9 mouse cellular contexts compared by ENCODE assay signal in genomic region chr9:16502673-16503343, GRCm38 (mm10). TPM values are rescaled to one million over a fixed set of nuclear protein-coding genes. Genes with fewer than 3 reads are reported as not detected.
DNase-seq lines count a peak whose midpoint lies in the region; ATAC-seq and TF ChIP-seq lines count a peak whose summit lies in the region.
"Had no signal": no experiment of that assay in that cellular context is flagged by ENCODE, and none has a peak within 500 bp of the region (broad histone marks: within the 10 kb centered on the region; RNA-seq: fewer than 3 reads in every experiment).

No protein-coding gene starts in this region.

- TF ChIP-seq POLR2A in limb, embryonic 14.5 days (IDR thresholded peaks at IDR 0.05; ENCODE audit: borderline replicate concordance, extremely low read depth, insufficient read depth, insufficient read length) = no peak

- H3K9me3 ChIP-seq in heart, embryonic 14.5 days (ENCODE audit: control insufficient read depth, low read length) = no peaks in the 10 kb centered on the region
- H3K9me3 ChIP-seq in limb, embryonic 14.5 days (ENCODE audit: control insufficient read depth, low read length) = no peaks in the 10 kb centered on the region
- H3K9me3 ChIP-seq in stomach, embryonic 14.5 days (ENCODE audit: control insufficient read depth, low read depth, low read length) = no peaks in the 10 kb centered on the region

- DNase-seq in heart, postnatal 14 days = no peak
- peak; percentile 73 for DNase-seq in brain, adult 2 months (ENCODE audit: low read depth, low spot score)
- DNase-seq in limb, embryonic 14.5 days (ENCODE audit: low spot score) = no peak
- DNase-seq in adrenal gland, postnatal 4 days (ENCODE audit: low spot score in 2 of 2) = no peak
- DNase-seq in gastrocnemius, postnatal 36 days = no peak

- H3K36me3 ChIP-seq in heart, embryonic 14.5 days (ENCODE audit: control insufficient read depth, insufficient read depth, low read length) = no peaks in the 10 kb centered on the region
- no peaks in the 10 kb centered on the region for H3K36me3 ChIP-seq in limb, embryonic 14.5 days (ENCODE audit: control insufficient read depth, insufficient read depth, low read length)
- no peaks in the 10 kb centered on the region for H3K36me3 ChIP-seq in stomach, embryonic 14.5 days (ENCODE audit: control insufficient read depth, insufficient read depth, low read length)

- WGBS in heart, embryonic 14.5 days = 11% methylated on average over 13 of the region's 13 CpGs
- WGBS in limb, embryonic 14.5 days = 9% methylated on average over 13 of the region's 13 CpGs
- WGBS in stomach, embryonic 14.5 days = 12% methylated on average over 13 of the region's 13 CpGs

- H3K9ac ChIP-seq in heart, embryonic 14.5 days (ENCODE audit: low read length) = peak overlapping the region; percentile 68; the same call in 1 of the 2 replicates
- H3K9ac ChIP-seq in limb, embryonic 14.5 days (ENCODE audit: low read depth, low read length, severe bottlenecking) = 0 out of 2 replicates have a peak overlapping the region, but pooled peaks have one; percentile 31
- no peak overlapping the region for H3K9ac ChIP-seq in stomach, embryonic 14.5 days (replicated peaks; ENCODE audit: low read depth, low read length)

- peak overlapping the region; percentile 90 for H3K4me2 ChIP-seq in heart, embryonic 14.5 days (ENCODE audit: low read length)
- H3K4me2 ChIP-seq in limb, embryonic 14.5 days (replicated peaks; ENCODE audit: low read depth, low read length, severe bottlenecking) = peak overlapping the region; percentile 85
- H3K4me2 ChIP-seq in stomach, embryonic 14.5 days (replicated peaks; ENCODE audit: low read depth, low read length) = peak overlapping the region; percentile 89

- H3K27me3 ChIP-seq in heart, embryonic 14.5 days (ENCODE audit: control insufficient read depth, insufficient read depth, low read length) = peaks cover 8% of the 10 kb centered on the region
- H3K27me3 ChIP-seq in limb, embryonic 14.5 days (ENCODE audit: control insufficient read depth, insufficient read depth, low read length) = peaks cover 5% of the 10 kb centered on the region; the same call in 1 of the 2 replicates
- H3K27me3 ChIP-seq in stomach, embryonic 14.5 days (ENCODE audit: control insufficient read depth, insufficient read depth, low read length) = no peaks in the 10 kb centered on the region

- peak overlapping the region; percentile 49 to 74 for H3K4me3 ChIP-seq in heart, embryonic 14.5 days (ENCODE audit: control insufficient read depth in 1 of 2, insufficient read depth in 1 of 2, low read depth in 1 of 2, low read length in 2 of 2)
- H3K4me3 ChIP-seq in limb, embryonic 14.5 days (replicated peaks; ENCODE audit: low read length) = peak overlapping the region; percentile 52
- H3K4me3 ChIP-seq in stomach, embryonic 14.5 days (ENCODE audit: low read depth, low read length) = peak overlapping the region; percentile 41

- peaks cover 8 to 9% of the 10 kb centered on the region in 2 experiments; a peak in 3 of 4 replicates for H3K4me1 ChIP-seq in heart, embryonic 14.5 days (ENCODE audit: control insufficient read depth in 2 of 2, insufficient read depth in 2 of 2, low read length in 2 of 2)
- peaks cover 11% of the 10 kb centered on the region for H3K4me1 ChIP-seq in limb, embryonic 14.5 days (ENCODE audit: control insufficient read depth, insufficient read depth, low read length)
- no peaks in the 10 kb centered on the region for H3K4me1 ChIP-seq in stomach, embryonic 14.5 days (ENCODE audit: control insufficient read depth, insufficient read depth, low read length)

- no peak for ATAC-seq in heart, embryonic 14.5 days (ENCODE audit: insufficient number of reproducible peaks, insufficient read depth, low FRiP score, low read depth)
- peak; percentile 6; the same call in 1 of the 2 replicates for ATAC-seq in frontal cortex, adult (ENCODE audit: low TSS enrichment)
- ATAC-seq in limb, embryonic 14.5 days (ENCODE audit: low FRiP score, low read depth) = no peak
- ATAC-seq in stomach, embryonic 14.5 days (ENCODE audit: insufficient number of reproducible peaks, insufficient read depth, low FRiP score, low read depth) = no peak
- ATAC-seq: Patski had no signal

- H3K27ac ChIP-seq in heart, embryonic 14.5 days (replicated peaks in 1 of 2; ENCODE audit: control insufficient read depth in 1 of 2, insufficient read depth in 1 of 2, low read depth in 2 of 2, low read length in 2 of 2) = peak overlapping the region; percentile 33 to 67; a peak in 3 of 4 replicates
- peak overlapping the region; percentile 39; the same call in 1 of the 2 replicates for H3K27ac ChIP-seq in limb, embryonic 14.5 days (replicated peaks; ENCODE audit: low read depth, low read length)
- no peak overlapping the region; the same call in 1 of the 2 replicates for H3K27ac ChIP-seq in stomach, embryonic 14.5 days (ENCODE audit: low read length)

- intact Hi-C loops in heart, postnatal 14 days (cut with DNase I) = loop anchor here (5.0 kb wide), 2 partner anchors 61 to 586 kb away; no protein-coding TSS in a partner anchor
- intact Hi-C loops in gastrocnemius, postnatal 36 days (cut with DNase I) = no loop called here

RNA-seq across cellular contexts. Expression of gene Fat3, which starts 1.7 kb away (rescaled TPM):
- polyA plus RNA-seq in heart, embryonic 14.5 days (2014; fragmentation: Nextera tagmentation; extraction: Ambion mirVana) = 1.8 TPM in 2 replicates
- under 1 TPM; 0.57 to 0.88 TPM for total RNA-seq in heart, postnatal 14 days (2021)
- polyA plus RNA-seq in limb, embryonic 14.5 days (2012; rRNA removed) = 9.2 and 10.3 TPM in 2 replicates
- 5.4 and 6.6 TPM in 2 replicates for polyA plus RNA-seq in limb, embryonic 14.5 days (2014; fragmentation: Nextera tagmentation; extraction: Ambion mirVana)
- 2.9 and 3.2 TPM in 2 replicates for polyA plus RNA-seq in stomach, embryonic 14.5 days (2014; fragmentation: Nextera tagmentation; extraction: Ambion mirVana)
- 1 to 10 TPM; 4.2 TPM for total RNA-seq in adrenal gland, postnatal 4 days (2021)
- total RNA-seq in gastrocnemius, postnatal 36 days (2021) = under 1 TPM; 0.46 to 0.47 TPM
